Mouse (Mus musculus): ENCODE results near the gene Patz1. TPM values are rescaled to one million over a fixed set of nuclear protein-coding genes. Genes with fewer than 3 reads are reported as not detected.
A peak's percentile ranks its signal among the peaks of the same experiment; 100 is the strongest.

Patz1 gene
- polyA plus RNA-seq, 1 experiment from 2014 or later, result 61.3 TPM

GRCm38 (mm10) chr11:3285940-3286339 lies 2.7 kb upstream of the Patz1 start:
- H3K9ac ChIP-seq, result no peak overlapping the region
- DNase-seq (no peak), ATAC-seq (ENCODE audit: insufficient read depth) (no peak)
- no peaks in the 10 kb centered on the region for H3K27me3 ChIP-seq (ENCODE audit: insufficient read depth, low read length)
- TF ChIP-seq CTCF (IDR thresholded peaks at IDR 0.05; ENCODE audit: low read depth), result no peak
- 75% methylated on average over 3 of the region's 3 CpGs for WGBS
- H3K27ac ChIP-seq (ENCODE audit: low read depth), result no peak overlapping the region
- peaks cover 3% of the 10 kb centered on the region; the same call in 1 of the 2 replicates for H3K36me3 ChIP-seq (ENCODE audit: insufficient read depth)
- H3K4me2 ChIP-seq, result no peak overlapping the region
- peaks cover 6% of the 10 kb centered on the region; the same call in 1 of the 2 replicates for H3K4me1 ChIP-seq (ENCODE audit: insufficient read depth)
- H3K9me3 ChIP-seq (ENCODE audit: low read depth, low read length), result no peaks in the 10 kb centered on the region
- H3K4me3 ChIP-seq (ENCODE audit: low read depth, low read length), result no peak overlapping the region

DNA sequence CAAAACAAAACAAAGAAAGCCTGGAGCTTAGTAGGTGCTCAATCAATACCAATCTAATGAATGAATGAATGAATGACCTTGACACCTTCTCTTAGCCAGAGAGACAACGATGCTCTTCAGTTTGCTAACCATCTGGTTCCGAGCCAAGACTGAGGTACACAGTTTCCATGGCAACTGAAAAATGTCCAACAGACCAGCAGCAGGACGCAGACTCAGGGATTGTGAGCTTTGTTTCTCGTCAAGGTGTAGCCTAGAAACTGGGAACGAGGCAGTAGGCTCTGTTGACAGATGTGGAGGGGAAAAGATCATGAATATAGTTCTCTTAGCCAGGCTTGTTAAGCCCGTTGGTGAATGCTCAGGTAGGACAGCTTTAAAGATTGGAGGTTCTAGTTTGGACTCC lies 1.5 kb upstream of the Patz1 start:
- Histone ChIP-seq H3K9ac (no peak overlapping the region), H3K9me3 (ENCODE audit: low read depth, low read length) (no peaks in the 10 kb centered on the region), H3K4me3 (ENCODE audit: low read depth, low read length) (no peak overlapping the region), H3K36me3 (ENCODE audit: insufficient read depth) (peaks cover 10% of the 10 kb centered on the region), H3K27ac (ENCODE audit: low read depth) (no peak overlapping the region), H3K4me2 (no peak overlapping the region), H3K27me3 (ENCODE audit: insufficient read depth, low read length) (no peaks in the 10 kb centered on the region), H3K4me1 (ENCODE audit: insufficient read depth) (peaks cover 6% of the 10 kb centered on the region; the same call in 1 of the 2 replicates)
- no peak for ATAC-seq (ENCODE audit: insufficient read depth)
- WGBS, result 31% methylated on average over 6 of the region's 6 CpGs
- DNase-seq, result peak; percentile 38
- no peak for TF ChIP-seq CTCF (IDR thresholded peaks at IDR 0.05; ENCODE audit: low read depth)

DNA sequence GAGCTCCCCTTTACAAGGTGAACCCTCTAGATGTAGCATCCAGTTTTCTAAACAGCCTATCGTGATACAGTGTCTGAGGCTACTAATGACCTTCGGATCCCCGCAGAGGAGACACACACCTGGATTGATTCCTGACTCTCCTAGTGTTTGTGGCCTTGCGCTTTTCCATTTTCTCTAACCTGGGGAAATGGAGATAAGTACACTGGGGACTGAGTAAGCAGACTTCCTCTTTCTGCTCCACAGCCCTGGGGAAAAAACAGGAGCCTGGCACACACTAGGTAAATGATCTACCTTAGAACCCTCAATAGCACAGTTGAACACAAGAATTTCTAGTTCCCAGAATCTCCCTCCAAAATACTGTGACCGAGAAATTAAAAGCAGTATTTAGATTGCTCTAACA lies 753 bp upstream of the Patz1 start:
- DNase-seq, result no peak
- H3K9ac ChIP-seq, result peak overlapping the region; percentile 95

GRCm38 (mm10) chr11:3289302-3289802 lies 678 bp downstream of the Patz1 start:
- H3K36me3 ChIP-seq (ENCODE audit: insufficient read depth), result peaks cover 25% of the 10 kb centered on the region
- ATAC-seq (ENCODE audit: insufficient read depth) (peak; percentile 81), DNase-seq (peak; percentile 91)
- H3K4me3 ChIP-seq (ENCODE audit: low read depth, low read length), result peak overlapping the region; percentile 93
- peaks cover 19% of the 10 kb centered on the region for H3K4me1 ChIP-seq (ENCODE audit: insufficient read depth)
- peak overlapping the region; percentile 100 for H3K4me2 ChIP-seq
- no peak; the same call in 1 of the 2 replicates for TF ChIP-seq CTCF (IDR thresholded peaks at IDR 0.05; ENCODE audit: low read depth)
- H3K9ac ChIP-seq, result peak overlapping the region; percentile 95
- H3K9me3 ChIP-seq (ENCODE audit: low read depth, low read length), result no peaks in the 10 kb centered on the region
- H3K27me3 ChIP-seq (ENCODE audit: insufficient read depth, low read length), result no peaks in the 10 kb centered on the region
- 2% methylated on average over 23 of the region's 40 CpGs for WGBS
- peak overlapping the region; percentile 100 for H3K27ac ChIP-seq (ENCODE audit: low read depth)

More for the DNA sequence above, 753 bp upstream of the Patz1 start:
- Histone ChIP-seq H3K9me3 (ENCODE audit: low read depth, low read length) (no peaks in the 10 kb centered on the region), H3K27ac (ENCODE audit: low read depth) (peak overlapping the region; percentile 100; the same call in 1 of the 2 replicates), H3K36me3 (ENCODE audit: insufficient read depth) (peaks cover 12% of the 10 kb centered on the region), H3K4me2 (peak overlapping the region; percentile 100), H3K27me3 (ENCODE audit: insufficient read depth, low read length) (no peaks in the 10 kb centered on the region), H3K4me3 (ENCODE audit: low read depth, low read length) (peak overlapping the region; percentile 93), H3K4me1 (ENCODE audit: insufficient read depth) (peaks cover 8% of the 10 kb centered on the region; the same call in 1 of the 2 replicates)
- WGBS, result 57% methylated on average over 5 of the region's 5 CpGs
- no peak for ATAC-seq (ENCODE audit: insufficient read depth)
- TF ChIP-seq CTCF (IDR thresholded peaks at IDR 0.05; ENCODE audit: low read depth), result no peak

- TF ChIP-seq CTCF (IDR thresholded peaks at IDR 0.05; ENCODE audit: low read depth), result peak; percentile 55
- Histone ChIP-seq H3K27ac (ENCODE audit: low read depth) (peak overlapping the region; percentile 100), H3K36me3 (ENCODE audit: insufficient read depth) (peaks cover 32% of the 10 kb centered on the region), H3K27me3 (ENCODE audit: insufficient read depth, low read length) (no peaks in the 10 kb centered on the region), H3K4me3 (ENCODE audit: low read depth, low read length) (peak overlapping the region; percentile 93), H3K9ac (peak overlapping the region; percentile 95), H3K9me3 (ENCODE audit: low read depth, low read length) (no peaks in the 10 kb centered on the region), H3K4me1 (ENCODE audit: insufficient read depth) (peaks cover 22% of the 10 kb centered on the region), H3K4me2 (peak overlapping the region; percentile 100)
- WGBS, result under 1% methylated on average over 85 of the region's 92 CpGs
- DNase-seq (peak; percentile 97), ATAC-seq (ENCODE audit: insufficient read depth) (peak; percentile 53)
These were observed 1.3 kb downstream of the Patz1 start for GRCm38 (mm10) chr11:3289803-3290639.

- no peaks in the 10 kb centered on the region for H3K9me3 ChIP-seq (ENCODE audit: low read depth, low read length)
- H3K4me3 ChIP-seq (ENCODE audit: low read depth, low read length), result peak overlapping the region; percentile 93
- peak overlapping the region; percentile 100 for H3K4me2 ChIP-seq
- no peak for ATAC-seq (ENCODE audit: insufficient read depth)
- H3K4me1 ChIP-seq (ENCODE audit: insufficient read depth), result peaks cover 22% of the 10 kb centered on the region
- H3K36me3 ChIP-seq (ENCODE audit: insufficient read depth), result peaks cover 40% of the 10 kb centered on the region
- H3K27ac ChIP-seq (ENCODE audit: low read depth), result peak overlapping the region; percentile 100
- H3K9ac ChIP-seq, result peak overlapping the region; percentile 95
- TF ChIP-seq CTCF (IDR thresholded peaks at IDR 0.05; ENCODE audit: low read depth), result no peak
- WGBS, result under 1% methylated on average over 50 of the region's 50 CpGs
- no peaks in the 10 kb centered on the region for H3K27me3 ChIP-seq (ENCODE audit: insufficient read depth, low read length)
- peak; percentile 69 for DNase-seq
These were observed 2.1 kb downstream of the Patz1 start for GRCm38 (mm10) chr11:3290640-3291310.
